Mouse (Mus musculus) frontal cortex, adult 2 months (tissue): ENCODE data around the gene Gm6803. TPM values are rescaled to one million over a fixed set of nuclear protein-coding genes. Genes with fewer than 3 reads are reported as not detected.
"Not testable (repeated sequence)": the region's sequence is repeated elsewhere in the genome, so short reads cannot be mapped to it uniquely, and the experiment has no call there.

Source experiments
- DNase-seq, 2 experiments: peaks; one replicate each; pipeline ENCODE4 v3.0.0; 2022; ENCODE audit warnings: low spot score in 1 of 2; ENCODE audit errors: extremely low spot score in 1 of 2
- polyA plus RNA-seq: library from polyadenylated mRNA; depleted of rRNA; stranded (reverse); fragments of >200 nt; gene quantifications from 2 replicates; pipeline ENCODE4 v1.2.3, GENCODE M21; 2012; rRNA removed

Gene Gm6803
- not detected in 2 replicates for polyA plus RNA-seq

DNA sequence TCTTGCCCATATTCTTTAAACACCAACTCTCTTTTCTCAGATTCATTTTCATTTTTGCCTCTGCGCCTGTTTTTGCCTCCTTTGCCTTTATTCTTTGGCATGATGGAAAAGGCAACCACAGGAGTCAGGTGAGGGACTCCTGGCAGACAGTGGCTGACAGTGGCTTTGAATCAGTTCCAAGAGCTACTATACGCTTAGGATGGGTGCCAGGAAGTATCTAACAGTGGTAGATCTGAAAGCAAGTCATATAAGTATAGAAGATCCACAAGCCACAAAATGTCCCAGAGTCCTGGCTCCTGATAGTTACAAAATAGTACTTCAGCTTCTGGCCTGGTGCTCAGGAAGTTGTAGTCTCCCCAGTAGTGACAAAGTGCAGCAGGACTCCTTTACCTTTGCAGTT, at the start of gene Gm6803:
Gene Gm6803, minus strand, starts transcription at position 101 of the 400 bp plus-strand sequence.
- not testable (repeated sequence) for DNase-seq

GRCm38 (mm10) chr12:88045226-88045625, 26.7 kb upstream of the Gm6803 start:
- not testable (repeated sequence) for DNase-seq

- not testable (repeated sequence) for DNase-seq
These were observed 21.1 kb upstream of the Gm6803 start for GRCm38 (mm10) chr12:88039703-88040102.

- peak in 1 of 2 experiments; percentile 2 for DNase-seq
These were observed 20.5 kb upstream of the Gm6803 start for GRCm38 (mm10) chr12:88039062-88039461.

- not testable (repeated sequence) for DNase-seq
These were observed 13.7 kb upstream of the Gm6803 start for GRCm38 (mm10) chr12:88032250-88032649.

GRCm38 (mm10) chr12:88026704-88027103, 8.1 kb upstream of the Gm6803 start, which contains the start of gene Gm2056:
Gm2056 (plus strand) TSS chr12:88027004.
- not testable (repeated sequence) for DNase-seq

DNA sequence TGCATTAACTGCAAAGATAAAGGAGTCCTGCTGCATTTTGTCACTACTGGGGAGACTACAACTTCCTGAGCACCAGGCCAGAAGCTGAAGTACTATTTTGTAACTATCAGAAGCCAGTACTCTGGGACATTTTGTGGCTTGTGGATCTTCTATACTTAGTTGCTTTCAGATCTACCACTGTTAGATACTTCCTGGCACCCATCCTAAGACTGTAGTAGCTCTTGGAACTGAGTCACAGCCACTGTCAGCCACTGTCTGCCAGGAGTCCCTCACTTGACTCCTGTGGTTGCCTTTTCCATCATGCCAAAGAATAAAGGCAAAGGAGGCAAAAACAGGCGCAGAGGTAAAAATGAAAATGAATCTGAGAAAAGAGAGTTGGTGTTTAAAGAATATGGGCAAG, 7.0 kb downstream of the Gm6803 start, which contains the start of gene Gm2075:
Gene Gm2075, plus strand, starts transcription at position 301 of the 400 bp plus-strand sequence.
- not testable (repeated sequence) for DNase-seq

GRCm38 (mm10) chr12:88004118-88004517, 14.5 kb downstream of the Gm6803 start:
- DNase-seq, result not testable (repeated sequence)

GRCm38 (mm10) chr12:87984000-87984399, 34.6 kb downstream of the Gm6803 start:
- DNase-seq, result peak in 1 of 2 experiments; percentile 20

Other genes starting within 250 kb of the Gm6803 start
- not detected in 2 replicates for gene Gm21319, start 243.0 kb downstream of the Gm6803 start, polyA plus RNA-seq
- gene Gm21936, start 223.3 kb downstream of the Gm6803 start, polyA plus RNA-seq, result not detected in 2 replicates
- not detected in 2 replicates for gene BB287469, start 202.2 kb downstream of the Gm6803 start, polyA plus RNA-seq
- not detected in 2 replicates for gene Gm2001, start 176.4 kb downstream of the Gm6803 start, polyA plus RNA-seq
- gene Gm2016, start 144.7 kb downstream of the Gm6803 start, polyA plus RNA-seq, result not detected in 2 replicates
- not detected in 2 replicates for gene Gm2022, start 123.4 kb downstream of the Gm6803 start, polyA plus RNA-seq
- not detected in 2 replicates for gene Gm2035, start 98.9 kb downstream of the Gm6803 start, polyA plus RNA-seq
- gene Gm2042, start 64.7 kb downstream of the Gm6803 start, polyA plus RNA-seq, result not detected in 2 replicates
- not detected in 2 replicates for gene Gm2075, start 6.9 kb downstream of the Gm6803 start, polyA plus RNA-seq
- gene Gm2056, start 8.2 kb upstream of the Gm6803 start, polyA plus RNA-seq, result not detected in 2 replicates
- gene Gm16368, start 64.9 kb upstream of the Gm6803 start, polyA plus RNA-seq, result not detected in 2 replicates
- gene Gm10436, start 163.3 kb upstream of the Gm6803 start, polyA plus RNA-seq, result not detected in 2 replicates
- not detected in 2 replicates for gene Gm8332, start 231.3 kb upstream of the Gm6803 start, polyA plus RNA-seq